Mouse (Mus musculus) T-helper 2 cell (primary cell): ENCODE results near the gene Gm30737.
"Not testable (repeated sequence)": the region's sequence is repeated elsewhere in the genome, so short reads cannot be mapped to it uniquely, and the experiment has no call there.

Source experiments
- in situ Hi-C: fragments of 300-600 bp; cut with MboI, MseI; formaldehyde crosslinking; loops from one replicate; pipeline ENCODE4 v1.15.1; 2025; ENCODE audit warnings: high pct_unique_total_duplicates

Gm30737 gene

GRCm38 (mm10) chrY:14400410-14400809, at the start of gene Gm30737:
Gene Gm30737 (plus strand): TSS chrY:14400710.
- in situ Hi-C loops = not testable (repeated sequence)
